Mouse (Mus musculus) neutrophil, adult 5-6 weeks (primary cell): ENCODE data around the gene Art2b. TPM values are rescaled to one million over a fixed set of nuclear protein-coding genes. Genes with fewer than 3 reads are reported as not detected.
"Not testable (repeated sequence)": the region's sequence is repeated elsewhere in the genome, so short reads cannot be mapped to it uniquely, and the experiment has no call there.

Experiments
- ATAC-seq: fragments of 151-379, 151-347 bp; 2 replicates; pipeline ENCODE4 v1.8.0; 2017; ENCODE audit warnings: mild to moderate bottlenecking, moderate TSS enrichment; ENCODE audit not compliant: insufficient number of reproducible peaks, poor library complexity, low FRiP score, severe bottlenecking; ENCODE audit errors: extremely low read depth
- total RNA-seq: library from RNA; stranded (forward); fragments of 200-1000 nt; gene quantifications from 2 replicates; pipeline ENCODE4 v1.2.3, GENCODE M21; 2017

The Art2b gene
- 6.9 and 9.2 TPM in 2 replicates for total RNA-seq

GRCm38 (mm10) chr7:101585408-101585807 lies at the start of gene Art2b:
TSS of gene Art2b (minus strand) at chr7:101585600.
- no peak for ATAC-seq

- ATAC-seq, result 0 out of 2 replicates have a peak, but pooled peaks have one; percentile 23
Observed at GRCm38 (mm10) chr7:101634513-101634912, 49.1 kb upstream of the Art2b start.

GRCm38 (mm10) chr7:101633629-101634177 lies 48.3 kb upstream of the Art2b start:
- ATAC-seq, result no peak

GRCm38 (mm10) chr7:101628481-101628880 lies 43.1 kb upstream of the Art2b start:
- no peak for ATAC-seq

- ATAC-seq, result not testable (repeated sequence)
Observed at GRCm38 (mm10) chr7:101627166-101627565, 41.8 kb upstream of the Art2b start.

- ATAC-seq, result no peak
Observed at GRCm38 (mm10) chr7:101624283-101624682, 38.9 kb upstream of the Art2b start.

- ATAC-seq, result not testable (repeated sequence)
Observed at GRCm38 (mm10) chr7:101621861-101622260, 36.5 kb upstream of the Art2b start.

- ATAC-seq, result 0 out of 2 replicates have a peak, but pooled peaks have one; percentile 44
Observed at GRCm38 (mm10) chr7:101620373-101620772, 35.0 kb upstream of the Art2b start.

- ATAC-seq, result no peak
Observed at GRCm38 (mm10) chr7:101618273-101618672, 32.9 kb upstream of the Art2b start.

- ATAC-seq, result no peak
Observed at GRCm38 (mm10) chr7:101617438-101618165, 32.2 kb upstream of the Art2b start.

- ATAC-seq, result no peak
Observed at GRCm38 (mm10) chr7:101616136-101616835, 30.9 kb upstream of the Art2b start.

- ATAC-seq, result no peak
Observed at GRCm38 (mm10) chr7:101615406-101615805, 30.0 kb upstream of the Art2b start.

- ATAC-seq, result not testable (repeated sequence)
Observed at GRCm38 (mm10) chr7:101612786-101613527, 27.6 kb upstream of the Art2b start.

- no peak for ATAC-seq
Observed at GRCm38 (mm10) chr7:101607845-101608244, 22.4 kb upstream of the Art2b start.

GRCm38 (mm10) chr7:101600406-101600805 lies 15.0 kb upstream of the Art2b start:
- no peak for ATAC-seq

GRCm38 (mm10) chr7:101598482-101598881 lies 13.1 kb upstream of the Art2b start:
- no peak for ATAC-seq

GRCm38 (mm10) chr7:101594969-101595368 lies 9.6 kb upstream of the Art2b start:
- no peak for ATAC-seq

GRCm38 (mm10) chr7:101584271-101584670 lies 1.1 kb downstream of the Art2b start:
- ATAC-seq, result not testable (repeated sequence)

GRCm38 (mm10) chr7:101582012-101582411 lies 3.4 kb downstream of the Art2b start:
- no peak for ATAC-seq
